Mouse (Mus musculus) R1 (cell line): ENCODE measurements around the gene Arhgef3.

Experiments used
- DNase-seq: peaks from one replicate; pipeline ENCODE4 v3.0.0-alpha.2; 2018; ENCODE audit warnings: low read depth, low spot score

The Arhgef3 gene

GRCm38 (mm10) chr14:27230262-27231022 lies 115.7 kb downstream of the Arhgef3 start:
- peak; percentile 77 for DNase-seq

DNA sequence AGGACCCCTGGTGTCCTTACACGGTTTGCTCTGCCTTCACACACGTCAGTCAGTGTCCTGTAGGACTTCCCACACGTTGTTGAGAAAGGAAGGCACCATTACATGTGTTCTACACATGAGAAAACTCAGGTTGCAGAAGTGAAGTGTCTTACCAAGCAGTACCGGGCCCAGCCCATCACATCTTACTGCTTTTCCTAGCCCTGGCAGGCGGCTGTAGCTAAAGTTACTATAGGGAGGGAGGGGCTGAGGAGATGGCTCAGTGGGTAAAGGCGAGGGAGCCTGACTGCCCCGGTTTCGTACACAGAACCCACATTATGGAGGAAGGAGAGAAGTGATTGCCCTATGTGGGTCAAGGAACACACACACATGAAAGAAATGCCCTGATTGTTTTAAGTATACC lies 116.8 kb downstream of the Arhgef3 start:
- DNase-seq = no peak

GRCm38 (mm10) chr14:27231974-27232780 lies 117.5 kb downstream of the Arhgef3 start:
- DNase-seq = peak; percentile 56

DNA sequence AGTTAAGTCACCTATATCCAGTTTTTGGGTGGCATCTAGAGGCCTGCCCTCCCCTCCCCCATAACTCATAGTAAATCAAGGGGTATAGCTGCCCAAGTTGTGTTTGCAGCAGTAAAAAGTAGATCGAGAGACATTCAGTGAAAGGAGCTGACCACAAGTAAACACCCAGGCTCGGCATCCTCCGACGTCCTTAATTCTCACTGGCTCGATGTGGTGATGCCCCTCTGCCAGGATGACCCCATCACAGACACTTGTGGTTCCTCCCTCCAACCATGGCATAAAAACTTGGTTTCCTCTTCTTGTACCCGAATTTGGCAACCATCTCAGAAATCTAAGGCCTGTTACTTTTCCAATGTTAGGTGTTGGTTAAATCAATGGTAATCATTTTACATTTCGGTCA lies 118.4 kb downstream of the Arhgef3 start:
- DNase-seq = no peak

GRCm38 (mm10) chr14:27233656-27234055 lies 119.0 kb downstream of the Arhgef3 start:
- no peak for DNase-seq

- no peak for DNase-seq
Observed at GRCm38 (mm10) chr14:27234270-27234840, 119.7 kb downstream of the Arhgef3 start.

DNA sequence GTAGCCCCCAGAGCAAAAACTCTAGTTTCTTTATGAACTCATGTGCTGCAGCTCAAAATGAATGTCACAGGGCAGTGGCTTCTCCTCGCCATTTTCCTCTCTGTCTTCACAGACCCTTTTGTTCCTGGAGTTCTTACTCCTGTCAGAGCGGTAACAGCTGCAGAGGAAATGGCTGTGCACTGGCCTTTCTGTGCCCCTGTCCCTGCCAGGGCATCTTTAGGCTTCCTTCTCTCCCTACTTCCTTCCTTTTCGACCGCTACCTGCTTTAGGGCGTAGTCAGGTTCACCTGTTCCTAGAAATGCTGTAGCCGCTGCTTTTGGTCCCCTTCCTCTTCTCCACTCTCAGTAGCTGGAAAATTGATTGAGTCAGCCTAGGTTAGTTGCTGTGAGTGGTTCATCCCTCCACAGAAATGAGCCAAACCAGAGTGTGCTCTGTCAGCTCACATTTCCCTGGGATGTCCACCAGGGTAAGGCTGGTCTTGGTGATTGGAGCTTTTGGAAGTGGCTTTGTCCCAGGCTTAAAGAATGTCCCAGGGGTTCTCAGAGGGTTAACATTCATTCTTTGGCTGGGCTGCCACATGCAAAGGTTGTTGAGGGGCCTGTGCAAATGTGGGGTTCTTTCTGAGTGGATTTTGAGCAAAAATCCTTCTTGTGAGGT lies 121.3 kb downstream of the Arhgef3 start:
- DNase-seq = no peak

DNA sequence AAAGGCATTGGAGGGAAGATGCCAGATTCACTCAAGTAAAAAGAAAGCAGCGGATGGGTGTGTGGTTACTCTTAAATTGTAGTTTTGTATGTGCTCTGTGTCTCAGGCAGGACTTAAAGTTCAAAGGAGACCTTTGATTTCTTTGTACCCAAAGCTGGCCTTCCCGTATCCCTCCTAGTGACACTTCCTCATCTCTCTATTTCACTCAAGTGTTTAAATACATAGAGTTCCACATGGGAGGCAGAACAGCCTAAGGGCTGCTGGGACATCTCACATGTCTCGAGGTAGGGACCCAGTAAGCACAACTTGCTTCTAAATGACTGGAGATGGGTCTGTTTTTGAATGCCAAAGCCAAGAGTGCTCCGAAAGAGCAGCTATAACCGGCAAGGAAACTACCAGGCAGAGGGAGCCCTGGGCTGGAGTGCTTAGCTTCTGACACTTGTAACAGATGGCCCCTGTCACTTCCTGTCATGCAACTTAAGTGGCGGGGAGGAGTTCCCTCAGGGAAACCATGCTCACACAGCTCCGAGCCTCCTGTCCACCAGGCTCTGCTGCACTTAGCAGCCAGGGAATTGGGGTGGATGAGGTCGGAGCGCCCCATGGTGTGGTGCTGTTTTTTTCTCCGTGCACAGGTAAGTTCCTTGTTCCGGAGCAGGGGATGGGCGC lies 123.0 kb downstream of the Arhgef3 start:
- DNase-seq = no peak

DNA sequence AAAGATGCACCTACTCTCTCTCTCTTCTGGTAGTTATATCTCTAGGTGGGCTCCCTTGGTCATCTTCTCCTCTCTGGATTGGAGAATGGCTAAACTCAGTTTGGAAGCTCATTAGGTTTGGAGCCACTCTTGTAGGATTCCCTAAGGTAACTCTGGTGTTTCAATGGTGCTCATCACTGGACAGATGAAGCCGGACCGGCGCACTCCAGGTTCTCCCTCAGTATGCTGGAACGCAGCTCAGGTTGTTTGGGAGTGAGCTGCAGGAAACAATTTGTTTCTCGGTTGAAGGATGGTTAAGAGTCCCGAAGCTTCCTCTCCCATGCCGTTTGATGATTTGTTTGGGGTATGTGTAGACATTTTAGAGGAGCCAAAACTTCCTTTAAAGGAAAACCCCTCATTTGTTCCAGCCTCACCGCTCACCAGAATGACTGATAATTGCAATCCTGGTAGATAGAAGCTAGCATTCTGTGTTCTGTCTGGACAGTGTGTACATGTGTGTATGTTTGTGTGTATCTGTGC lies 124.0 kb downstream of the Arhgef3 start:
- no peak for DNase-seq

DNA sequence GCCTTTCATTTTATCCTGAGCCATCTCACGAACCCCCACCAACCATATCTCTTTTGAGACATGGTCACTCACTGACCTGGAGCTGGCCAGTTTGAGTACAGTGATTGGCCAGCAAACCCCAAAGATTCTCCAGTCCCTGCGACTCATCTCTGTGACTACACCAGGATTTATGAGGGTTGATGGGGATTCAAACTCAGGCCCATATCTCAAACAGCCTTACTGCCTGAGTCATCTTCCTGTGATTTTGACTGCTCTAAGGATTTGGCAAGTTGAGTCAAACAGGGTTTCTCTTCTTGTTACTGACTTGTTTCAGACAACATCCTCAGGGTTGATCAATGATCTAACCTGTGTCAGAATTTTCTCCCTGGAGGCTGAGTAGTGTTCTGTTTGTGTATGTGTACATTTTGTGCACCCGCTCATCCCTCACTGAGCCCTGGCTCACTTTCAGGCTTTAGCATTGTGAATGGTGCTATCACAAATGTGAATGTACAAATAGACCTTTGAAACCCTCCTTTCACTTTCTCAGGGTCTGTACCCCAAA lies 124.9 kb downstream of the Arhgef3 start:
- DNase-seq = no peak

DNA sequence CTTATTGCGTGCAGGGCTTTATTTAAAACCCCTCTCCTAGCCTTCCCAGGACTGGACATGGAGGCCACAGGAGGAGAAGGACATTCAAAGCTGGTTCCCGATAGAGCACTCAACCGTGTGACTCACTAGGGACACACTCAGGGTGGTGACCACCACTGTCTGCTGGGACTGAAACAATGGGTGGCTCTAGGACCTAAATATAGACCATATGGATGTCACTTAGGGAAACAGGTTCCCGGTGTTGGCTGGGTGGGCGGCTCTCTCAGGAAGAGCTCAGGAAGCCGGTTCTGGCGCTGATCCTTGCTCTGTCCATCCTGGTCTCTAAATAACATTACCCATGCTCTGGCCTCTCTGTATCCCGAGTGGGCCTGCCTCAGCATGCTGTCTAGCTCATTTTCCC lies 127.6 kb downstream of the Arhgef3 start:
- DNase-seq = no peak

DNA sequence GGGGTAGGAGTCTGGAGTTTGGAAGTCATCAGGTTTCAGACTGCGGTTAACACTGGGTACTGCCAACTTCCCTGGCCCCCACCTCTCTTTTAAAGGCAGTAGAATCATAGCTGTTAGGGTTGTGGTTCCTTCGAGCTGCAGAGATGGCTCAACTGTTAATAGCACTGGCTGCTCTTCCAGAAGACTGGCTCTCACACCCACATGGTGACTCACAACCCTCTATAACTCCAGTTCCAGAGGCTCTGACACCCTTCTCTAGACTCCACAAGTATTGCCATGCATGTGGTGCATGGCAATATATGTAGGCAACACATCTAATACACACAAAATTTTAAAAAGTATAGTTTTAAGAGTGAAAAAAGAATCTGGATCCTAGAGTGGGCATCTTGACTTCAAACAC lies 128.1 kb downstream of the Arhgef3 start:
- DNase-seq = no peak

GRCm38 (mm10) chr14:27243585-27243984 lies 128.9 kb downstream of the Arhgef3 start:
- DNase-seq = no peak

GRCm38 (mm10) chr14:27244898-27245297 lies 130.2 kb downstream of the Arhgef3 start:
- no peak for DNase-seq

GRCm38 (mm10) chr14:27246424-27246823 lies 131.7 kb downstream of the Arhgef3 start:
- no peak for DNase-seq

- peak; percentile 53 for DNase-seq
Observed at GRCm38 (mm10) chr14:27246948-27247347, 132.2 kb downstream of the Arhgef3 start.

- DNase-seq = no peak
Observed at GRCm38 (mm10) chr14:27249121-27249520, 134.4 kb downstream of the Arhgef3 start.

GRCm38 (mm10) chr14:27250281-27250789 lies 135.6 kb downstream of the Arhgef3 start:
- no peak for DNase-seq

DNA sequence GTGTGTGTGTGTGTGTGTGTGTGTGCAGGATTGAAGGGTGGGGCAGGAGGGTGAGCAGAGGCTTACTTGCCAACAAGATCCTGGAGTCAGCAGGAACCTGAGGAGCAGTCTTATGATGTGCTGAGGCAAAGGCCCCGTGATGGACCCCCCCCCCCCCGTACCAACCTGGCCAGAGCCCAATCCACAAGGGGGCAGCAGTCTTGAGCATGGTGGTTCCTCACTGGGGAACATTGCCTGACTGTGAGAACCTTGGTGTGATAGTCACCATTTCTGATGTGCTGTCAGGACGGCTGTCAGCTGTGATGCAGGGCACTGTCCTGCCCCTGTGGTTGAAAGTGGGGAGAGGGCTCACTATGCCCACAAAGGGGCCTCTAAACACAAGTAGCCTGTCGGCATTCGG lies 138.7 kb downstream of the Arhgef3 start:
- DNase-seq = peak; percentile 46

DNA sequence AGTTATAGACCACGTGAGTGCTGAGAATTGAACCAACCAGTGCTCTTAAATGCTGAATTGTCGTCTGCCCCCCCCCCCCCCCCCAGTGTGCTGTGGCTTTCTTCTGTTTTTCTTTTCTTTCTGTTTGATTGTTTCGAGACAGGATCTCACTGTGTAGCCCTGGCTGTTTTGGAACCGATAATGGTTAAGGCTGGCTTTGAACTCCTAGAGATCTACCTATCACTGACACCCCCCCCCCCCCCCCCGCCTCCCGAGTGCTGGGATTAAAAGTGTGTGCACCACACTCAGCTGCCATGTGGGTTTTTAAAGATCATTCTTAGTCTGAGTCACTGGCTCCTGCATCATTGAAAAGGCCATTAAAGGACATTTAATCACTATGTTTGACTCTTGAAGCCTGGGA lies 147.7 kb downstream of the Arhgef3 start:
- DNase-seq = no peak

GRCm38 (mm10) chr14:27266601-27267000 lies 151.9 kb downstream of the Arhgef3 start:
- DNase-seq = no peak
